In genomic region chr4:44532731-44533130, GRCm38 (mm10) we compare ENCODE assay signal across 10 mouse cellular contexts.
"Had no signal": no experiment of that assay in that cellular context is flagged by ENCODE, and none has a peak within 500 bp of the region (broad histone marks: within the 10 kb centered on the region; RNA-seq: fewer than 3 reads in every experiment).

No protein-coding gene starts in this region.

- DNase-seq: kidney, postnatal 10 days; kidney, postnatal 36 days; left cerebral cortex, postnatal 4 days; liver, postnatal 0 days; lung, embryonic 14.5 days; lung, postnatal 10 days; lung, postnatal 36 days; retina, postnatal 1 day; thymus, adult 18-20 months; thymus, postnatal 36 days had no signal
